Mouse (Mus musculus): ENCODE results near the gene Stom.

Gene Stom

GRCm38 (mm10) chr2:35320399-35320798 lies 16.4 kb downstream of the Stom start:
- no peak for DNase-seq (ENCODE audit: low read depth, low spot score)

GRCm38 (mm10) chr2:35318405-35318804 lies 18.4 kb downstream of the Stom start:
- DNase-seq (ENCODE audit: low read depth, low spot score) = no peak

DNA sequence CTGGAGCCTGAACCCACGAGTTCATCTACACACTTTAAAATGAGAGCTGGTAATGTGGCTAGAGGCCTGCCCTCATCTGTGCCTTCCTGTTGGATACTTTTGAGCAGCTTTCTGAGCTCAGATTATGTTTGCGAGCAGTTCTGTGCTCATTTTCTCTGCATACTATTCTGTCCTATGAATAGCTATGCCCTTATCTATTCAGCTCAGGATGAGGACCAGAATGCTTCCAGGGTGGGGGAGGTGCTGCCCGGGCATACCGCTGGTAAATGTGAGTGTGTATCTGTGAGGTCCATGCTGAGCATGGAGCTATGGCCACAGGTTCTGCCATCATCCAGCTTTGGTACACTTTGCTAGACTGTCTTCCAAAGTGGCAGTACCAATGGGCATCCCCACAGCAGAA lies 19.2 kb downstream of the Stom start:
- no peak for DNase-seq (ENCODE audit: low read depth, low spot score)

GRCm38 (mm10) chr2:35314300-35314699 lies 22.5 kb downstream of the Stom start:
- no peak for DNase-seq (ENCODE audit: low read depth, low spot score)

- no peak for DNase-seq (ENCODE audit: low read depth, low spot score)
Observed at GRCm38 (mm10) chr2:35309906-35310493, 26.8 kb downstream of the Stom start.

GRCm38 (mm10) chr2:35308166-35308565 lies 28.6 kb downstream of the Stom start:
- no peak for DNase-seq (ENCODE audit: low read depth, low spot score)

- no peak for DNase-seq (ENCODE audit: low read depth, low spot score)
Observed at GRCm38 (mm10) chr2:35302049-35302885, 34.5 kb downstream of the Stom start.

DNA sequence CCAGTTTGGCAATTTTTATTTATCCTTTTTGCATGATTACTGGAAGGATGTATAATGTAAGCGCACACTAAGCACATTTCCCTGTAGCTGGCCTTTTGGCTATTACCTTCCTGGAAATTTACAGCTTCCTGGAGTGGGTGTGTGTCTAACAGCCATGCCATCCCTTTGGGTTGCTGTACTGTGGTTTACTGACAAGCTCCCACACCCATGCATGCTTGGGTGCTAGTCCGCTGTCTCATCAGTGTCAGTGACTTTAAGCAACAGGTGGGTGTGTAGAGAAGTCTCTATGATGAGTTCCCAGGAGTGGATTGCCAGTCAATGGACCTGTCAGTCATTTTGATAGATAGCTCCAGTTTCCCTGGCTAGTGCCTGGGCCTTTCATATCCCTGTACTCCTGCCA lies 37.3 kb downstream of the Stom start:
- DNase-seq (ENCODE audit: low read depth, low spot score) = peak; percentile 15

GRCm38 (mm10) chr2:35297703-35298332 lies 39.0 kb downstream of the Stom start:
- peak; percentile 73 for DNase-seq (ENCODE audit: low read depth, low spot score)

GRCm38 (mm10) chr2:35293291-35293690 lies 43.5 kb downstream of the Stom start:
- DNase-seq (ENCODE audit: low read depth, low spot score) = no peak

- DNase-seq (ENCODE audit: low read depth, low spot score) = no peak
Observed at GRCm38 (mm10) chr2:35292700-35293099, 44.1 kb downstream of the Stom start.

- peak; percentile 53 for DNase-seq (ENCODE audit: low read depth, low spot score)
Observed at GRCm38 (mm10) chr2:35291856-35292255, 44.9 kb downstream of the Stom start.

GRCm38 (mm10) chr2:35288758-35289635 lies 47.8 kb downstream of the Stom start:
- peak; percentile 74 for DNase-seq (ENCODE audit: low read depth, low spot score)

GRCm38 (mm10) chr2:35287017-35287620 lies 49.7 kb downstream of the Stom start:
- no peak for DNase-seq (ENCODE audit: low read depth, low spot score)

GRCm38 (mm10) chr2:35285209-35285608 lies 51.6 kb downstream of the Stom start:
- no peak for DNase-seq (ENCODE audit: low read depth, low spot score)

DNA sequence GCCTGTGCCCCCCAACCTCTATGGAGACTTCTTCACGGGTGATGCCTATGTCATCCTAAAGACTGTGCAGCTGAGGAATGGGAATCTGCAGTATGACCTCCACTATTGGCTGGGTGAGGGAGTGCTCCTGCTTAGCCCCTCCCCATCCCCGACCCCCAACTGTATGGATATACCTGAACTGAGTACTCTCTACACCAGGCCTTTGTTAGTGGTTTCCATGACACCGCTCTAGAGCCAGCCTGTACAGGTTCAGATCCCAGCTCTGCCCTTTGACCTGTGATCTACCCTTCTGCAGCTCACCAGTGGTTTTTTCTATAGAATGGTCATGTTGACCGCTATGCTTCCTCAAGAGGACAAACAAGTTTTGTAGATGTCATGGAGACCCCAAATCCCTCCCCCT lies 52.8 kb downstream of the Stom start:
- DNase-seq (ENCODE audit: low read depth, low spot score) = no peak

DNA sequence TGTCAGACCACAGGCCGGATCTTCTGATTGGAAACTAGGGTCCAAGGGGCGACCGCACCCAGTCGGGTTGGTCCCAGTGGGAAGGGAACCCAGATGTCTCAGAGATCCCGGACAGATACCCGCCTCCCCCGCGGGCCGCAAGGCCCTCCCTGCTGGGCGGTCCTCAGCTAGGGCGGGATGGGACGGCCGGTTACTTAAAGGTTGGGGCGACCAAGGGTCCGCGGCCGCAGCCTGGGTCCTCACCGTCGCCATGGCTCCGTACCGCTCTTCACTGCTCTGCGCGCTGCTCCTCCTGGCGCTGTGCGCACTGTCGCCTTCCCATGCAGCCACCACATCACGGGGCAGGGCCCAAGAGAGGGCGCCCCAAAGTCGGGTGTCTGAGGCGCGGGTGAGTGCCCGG lies 54.6 kb downstream of the Stom start:
- no peak for DNase-seq (ENCODE audit: low read depth, low spot score)

- DNase-seq (ENCODE audit: low read depth, low spot score) = no peak
Observed at GRCm38 (mm10) chr2:35280001-35280400, 56.8 kb downstream of the Stom start.

DNA sequence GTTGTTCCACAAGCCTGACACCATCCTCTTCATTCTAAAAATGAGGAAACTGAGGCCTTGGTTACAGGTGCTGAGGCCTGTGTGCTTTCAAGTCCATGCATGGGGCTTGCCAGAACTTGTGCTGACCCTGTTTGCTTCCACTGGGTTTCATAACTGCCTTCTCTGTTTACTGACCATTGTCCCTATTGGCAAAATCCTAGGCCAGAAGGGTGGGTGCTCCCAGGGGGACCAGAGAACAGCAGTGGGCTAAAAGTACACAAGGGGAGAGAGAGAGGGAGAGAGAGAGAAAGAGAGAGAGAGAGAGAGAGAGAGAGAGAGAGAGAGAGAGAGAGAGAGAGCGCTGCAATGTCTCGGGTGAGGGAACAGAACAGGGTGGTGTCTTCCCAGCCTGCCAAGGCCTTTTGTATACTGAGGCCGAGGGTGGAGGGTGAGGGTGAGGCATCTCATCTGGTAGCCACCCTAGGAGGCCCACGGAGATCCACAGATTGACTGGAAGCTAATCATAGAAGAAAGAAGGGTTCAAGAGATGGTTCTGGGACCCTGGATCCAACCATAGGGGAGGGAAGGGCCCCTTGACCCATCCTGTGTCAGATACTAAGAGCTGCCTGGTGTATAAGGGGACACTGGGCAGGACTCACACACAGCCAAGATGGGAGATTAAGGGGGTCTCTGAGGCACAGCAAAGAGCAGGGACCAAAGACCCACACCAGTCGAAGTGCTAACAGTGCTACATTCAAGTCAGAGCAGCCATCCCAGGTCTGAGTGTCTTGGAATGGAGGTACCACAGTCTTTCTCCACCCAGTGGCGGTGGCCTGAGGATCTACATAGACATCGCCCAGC lies 58.2 kb downstream of the Stom start:
- DNase-seq (ENCODE audit: low read depth, low spot score) = no peak

DNA sequence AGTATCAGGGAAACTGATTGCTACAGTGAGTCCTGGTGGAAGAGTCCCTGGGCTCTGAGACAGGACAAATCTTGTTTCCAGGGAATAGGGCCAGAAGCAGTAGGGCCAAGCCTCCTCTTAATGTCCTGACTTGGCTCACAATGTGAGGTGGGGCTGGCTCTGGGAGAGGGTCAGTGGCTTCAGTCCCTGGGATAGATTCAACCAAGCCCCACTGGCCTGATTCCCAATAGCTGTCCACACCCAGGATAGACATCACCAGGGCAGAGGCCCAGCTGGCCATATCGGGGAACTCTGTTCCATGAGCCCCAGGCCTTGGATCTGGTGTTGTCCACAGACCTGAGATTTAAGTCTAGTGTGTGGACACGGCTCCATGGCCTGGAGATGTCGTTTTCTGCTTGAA lies 59.1 kb downstream of the Stom start:
- DNase-seq (ENCODE audit: low read depth, low spot score) = no peak
